Comparison of ENCODE assay signal across 1 mouse cellular context in genomic region chr7:44532918-44533745, GRCm38 (mm10).
TF ChIP-seq lines count a peak whose summit lies in the region.

No protein-coding gene starts in this region.

TF ChIP-seq in CH12.LX, 34 proteins besides CTCF, POLR2A, EP300 and RAD21 (continued from another document):
- no peak for TF ChIP-seq ELF1 (IDR thresholded peaks at IDR 0.05; ENCODE audit: low read depth, low read length)
- TF ChIP-seq PAX5 (IDR thresholded peaks at IDR 0.05; ENCODE audit: low read length) = no peak
- TF ChIP-seq SIN3A (IDR thresholded peaks at IDR 0.05; ENCODE audit: low read length) = no peak; the same call in none of the 2 replicates
- TF ChIP-seq TBP (conservative IDR thresholded peaks at IDR 0.05; ENCODE audit: low read depth, low read length) = no peak
- TF ChIP-seq MYC (IDR thresholded peaks at IDR 0.05; ENCODE audit: low read depth, low read length) = no peak
- peak; percentile 93 for TF ChIP-seq ETS1 (conservative IDR thresholded peaks at IDR 0.05; ENCODE audit: low read depth, low read length)
- 0 out of 2 replicates have a peak, but pooled peaks have one; percentile 16 for TF ChIP-seq MAFK (IDR thresholded peaks at IDR 0.05; ENCODE audit: insufficient replicate concordance, low read length)
- peak; percentile 83 for TF ChIP-seq MAZ (IDR thresholded peaks at IDR 0.05; ENCODE audit: low read depth, low read length)
- TF ChIP-seq NRF1 (IDR thresholded peaks at IDR 0.05; ENCODE audit: low read depth, low read length) = no peak
- peak; percentile 68 for TF ChIP-seq BHLHE40 (IDR thresholded peaks at IDR 0.05; ENCODE audit: low read depth, low read length)
- TF ChIP-seq CHD2 (IDR thresholded peaks at IDR 0.05; ENCODE audit: low read length) = peak; percentile 69
TF ChIP-seq in CH12.LX: peak in this region for 14.
